Mouse (Mus musculus) stomach, embryonic 14.5 days (tissue): ENCODE results near the gene Ccdc159. TPM values are rescaled to one million over a fixed set of nuclear protein-coding genes. Genes with fewer than 3 reads are reported as not detected.

Experiments
- ATAC-seq: fragments of 200-750 bp; cut with Nextera tagmentation; 2 replicates; pipeline ENCODE4 v1.8.0; 2017; ENCODE audit warnings: low read depth, moderate TSS enrichment; ENCODE audit not compliant: insufficient number of reproducible peaks, insufficient read depth, low FRiP score
- H3K27ac ChIP-seq: fragments of 300-500 bp; sonication (generic); 2 replicates; pipeline ENCODE4 v1.5.1; 2014; ENCODE audit warnings: mild to moderate bottlenecking, low read length, moderate library complexity, mixed read lengths
- H3K27me3 ChIP-seq: fragments of 300-500 bp; sonication (generic); 2 replicates; pipeline ENCODE4 v1.6.1; 2014; ENCODE audit warnings: low read length, control low read depth, mixed read lengths; ENCODE audit not compliant: control insufficient read depth, insufficient read depth
- H3K36me3 ChIP-seq: fragments of 300-500 bp; sonication (generic); 2 replicates; pipeline ENCODE4 v1.6.1; 2014; ENCODE audit warnings: mild to moderate bottlenecking, control low read depth, low read length, moderate library complexity, mixed read lengths; ENCODE audit not compliant: control insufficient read depth, insufficient read depth
- H3K4me1 ChIP-seq: fragments of 300-500 bp; sonication (generic); 2 replicates; pipeline ENCODE4 v1.6.1; 2014; ENCODE audit warnings: low read length, control low read depth, mixed read lengths; ENCODE audit not compliant: control insufficient read depth, insufficient read depth
- H3K4me2 ChIP-seq: fragments of 300-500 bp; sonication (generic); replicated peaks from 2 replicates; pipeline ENCODE4 v1.6.1; 2014; ENCODE audit warnings: low read depth, low read length, control low read depth
- H3K4me3 ChIP-seq: fragments of 300-500 bp; sonication (generic); 2 replicates; pipeline ENCODE4 v1.5.1; 2014; ENCODE audit warnings: low read depth, low read length, control low read depth
- H3K9ac ChIP-seq: fragments of 300-500 bp; sonication (generic); replicated peaks from 2 replicates; pipeline ENCODE4 v1.6.1; 2014; ENCODE audit warnings: low read depth, mild to moderate bottlenecking, control low read depth, low read length, moderate library complexity, mixed read lengths
- H3K9me3 ChIP-seq: fragments of 300-500 bp; sonication (generic); 2 replicates; pipeline ENCODE4 v1.6.1; 2016; ENCODE audit warnings: low read depth, low read length, control low read depth; ENCODE audit not compliant: control insufficient read depth
- WGBS: fragments of 180-500 bp; shearing (Covaris S2); extraction: QIAGEN DNeasy Blood & Tissue Kit; methylation state at CpG from one replicate; pipeline ENCODE4 v1.1.7; 2014; 5-methylcytosine and 5-hydroxymethylcytosine counted together
- polyA plus RNA-seq: library from polyadenylated mRNA; unstranded; fragments of >200 nt; fragmentation: Nextera tagmentation; extraction: Ambion mirVana; gene quantifications from 2 replicates; pipeline ENCODE4 v1.2.1, GENCODE M21; 2014

Ccdc159 gene
- polyA plus RNA-seq, 1 experiment from 2014 or later: 6.3 TPM

GRCm38 (mm10) chr9:21938234-21938855, 11.1 kb downstream of the Ccdc159 start:
- H3K36me3 ChIP-seq: no peaks in the 10 kb centered on the region
- H3K9ac ChIP-seq: no peak overlapping the region
- no peaks in the 10 kb centered on the region for H3K4me1 ChIP-seq
- no peak overlapping the region for H3K4me3 ChIP-seq
- no peak overlapping the region for H3K27ac ChIP-seq
- ATAC-seq: no peak
- WGBS: 79% methylated on average over 4 of the region's 4 CpGs
- H3K27me3 ChIP-seq: no peaks in the 10 kb centered on the region
- no peaks in the 10 kb centered on the region for H3K9me3 ChIP-seq
- no peak overlapping the region for H3K4me2 ChIP-seq

DNA sequence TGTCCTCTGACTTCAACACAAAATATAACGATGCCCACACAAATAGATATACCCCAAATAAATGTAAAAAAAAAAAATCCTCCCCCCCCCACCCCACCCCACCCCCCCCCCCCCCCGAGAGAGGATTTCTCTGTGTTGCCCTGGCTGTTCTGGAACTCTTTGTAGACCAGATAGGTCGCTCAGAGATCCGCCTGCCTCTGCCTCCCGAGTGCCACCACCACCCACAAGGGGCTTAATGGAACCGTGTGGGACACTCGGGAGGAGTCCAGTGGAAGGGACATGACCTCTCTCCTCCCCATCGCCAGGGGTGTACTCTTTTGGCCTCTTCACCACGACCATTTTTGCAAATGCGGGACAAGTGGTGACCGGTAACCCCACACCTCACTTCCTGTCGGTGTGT, 15.8 kb downstream of the Ccdc159 start:
- Histone ChIP-seq H3K4me3 (no peak overlapping the region), H3K9me3 (no peaks in the 10 kb centered on the region), H3K27ac (no peak overlapping the region), H3K4me1 (no peaks in the 10 kb centered on the region; the same call in 1 of the 2 replicates), H3K9ac (no peak overlapping the region), H3K27me3 (no peaks in the 10 kb centered on the region), H3K36me3 (no peaks in the 10 kb centered on the region), H3K4me2 (no peak overlapping the region)
- ATAC-seq: no peak
- WGBS: 73% methylated on average over 11 of the region's 12 CpGs

GRCm38 (mm10) chr9:21943638-21944037, 16.4 kb downstream of the Ccdc159 start:
- no peak overlapping the region for H3K4me3 ChIP-seq
- 48% methylated on average over 12 of the region's 12 CpGs for whole genome bisulfite sequencing
- no peak overlapping the region for H3K4me2 ChIP-seq
- no peak for ATAC-seq
- H3K4me1 ChIP-seq: no peaks in the 10 kb centered on the region; the same call in 1 of the 2 replicates
- no peaks in the 10 kb centered on the region for H3K27me3 ChIP-seq
- no peak overlapping the region for H3K9ac ChIP-seq
- H3K9me3 ChIP-seq: no peaks in the 10 kb centered on the region
- H3K36me3 ChIP-seq: no peaks in the 10 kb centered on the region
- H3K27ac ChIP-seq: no peak overlapping the region

DNA sequence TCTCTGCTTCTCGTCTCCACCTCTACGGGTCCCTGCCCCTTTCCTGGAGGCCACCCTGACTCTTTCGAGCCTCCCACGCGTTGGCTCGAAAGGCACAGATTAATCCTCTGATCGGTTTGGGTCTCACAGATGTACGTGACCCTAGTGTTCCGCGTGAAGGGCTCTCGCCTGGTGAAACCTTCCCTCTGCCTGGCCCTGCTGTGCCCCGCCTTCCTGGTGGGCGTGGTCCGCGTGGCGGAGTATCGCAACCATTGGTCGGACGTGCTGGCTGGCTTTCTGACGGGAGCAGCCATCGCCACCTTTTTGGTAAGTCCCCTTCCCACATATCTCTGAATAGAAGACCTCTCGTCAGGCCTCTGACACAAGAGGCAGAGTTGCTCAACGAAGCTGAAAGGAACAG, 17.0 kb downstream of the Ccdc159 start:
- Histone ChIP-seq H3K9ac (no peak overlapping the region), H3K36me3 (no peaks in the 10 kb centered on the region), H3K4me3 (no peak overlapping the region), H3K9me3 (no peaks in the 10 kb centered on the region), H3K4me1 (no peaks in the 10 kb centered on the region; the same call in 1 of the 2 replicates), H3K27me3 (no peaks in the 10 kb centered on the region), H3K27ac (no peak overlapping the region), H3K4me2 (no peak overlapping the region)
- peak; percentile 33; the same call in 1 of the 2 replicates for ATAC-seq
- 17% methylated on average over 23 of the region's 23 CpGs for WGBS

DNA sequence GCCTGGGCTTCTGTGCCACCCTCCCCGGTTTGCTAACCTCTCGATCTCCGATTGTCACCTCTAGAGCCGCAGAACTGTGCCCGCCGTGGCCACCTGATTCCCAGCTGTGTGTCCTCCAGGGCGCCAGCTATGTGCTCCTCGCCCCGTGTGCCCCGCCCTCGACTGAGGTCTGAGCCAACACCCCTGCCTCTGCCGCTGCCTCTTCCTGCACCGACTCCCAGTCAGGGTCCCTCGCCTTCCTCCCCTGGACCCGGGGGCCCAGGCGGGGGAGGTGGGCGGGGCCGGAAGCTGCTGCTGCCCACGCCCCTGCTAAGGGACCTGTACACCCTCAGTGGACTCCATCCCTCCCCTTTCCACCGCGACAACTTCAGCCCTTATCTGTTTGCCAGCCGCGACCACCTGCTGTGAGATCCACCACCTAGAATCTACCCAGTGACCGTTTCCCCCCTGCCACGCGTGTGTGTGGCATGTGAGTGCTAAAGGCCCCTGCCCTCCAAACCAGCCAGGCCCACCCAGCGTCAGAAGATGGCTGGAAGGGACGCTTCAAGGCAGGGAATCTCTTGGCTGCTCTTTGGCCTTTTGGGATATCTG, 20.4 kb downstream of the Ccdc159 start:
- Histone ChIP-seq H3K4me1 (no peaks in the 10 kb centered on the region; the same call in 1 of the 2 replicates), H3K36me3 (no peaks in the 10 kb centered on the region), H3K9ac (no peak overlapping the region), H3K27ac (no peak overlapping the region), H3K27me3 (no peaks in the 10 kb centered on the region), H3K4me2 (no peak overlapping the region; the same call in 1 of the 2 replicates), H3K9me3 (no peaks in the 10 kb centered on the region), H3K4me3 (no peak overlapping the region)
- no peak; the same call in 1 of the 2 replicates for ATAC-seq
- 6% methylated on average over 28 of the region's 28 CpGs for WGBS

GRCm38 (mm10) chr9:21948146-21948545, 20.9 kb downstream of the Ccdc159 start:
- no peak overlapping the region for H3K9ac ChIP-seq
- no peaks in the 10 kb centered on the region for H3K36me3 ChIP-seq
- no peaks in the 10 kb centered on the region for H3K27me3 ChIP-seq
- H3K4me1 ChIP-seq: no peaks in the 10 kb centered on the region; the same call in 1 of the 2 replicates
- WGBS: 52% methylated on average over 8 of the region's 8 CpGs
- H3K4me2 ChIP-seq: no peak overlapping the region
- no peak for ATAC-seq
- no peak overlapping the region for H3K4me3 ChIP-seq
- H3K27ac ChIP-seq: no peak overlapping the region
- H3K9me3 ChIP-seq: no peaks in the 10 kb centered on the region

GRCm38 (mm10) chr9:21948790-21949189, 21.5 kb downstream of the Ccdc159 start:
- no peaks in the 10 kb centered on the region for H3K9me3 ChIP-seq
- WGBS: 61% methylated on average over 6 of the region's 6 CpGs
- H3K36me3 ChIP-seq: no peaks in the 10 kb centered on the region
- ATAC-seq: no peak
- no peak overlapping the region for H3K27ac ChIP-seq
- H3K9ac ChIP-seq: no peak overlapping the region
- H3K4me1 ChIP-seq: no peaks in the 10 kb centered on the region; the same call in 1 of the 2 replicates
- H3K4me3 ChIP-seq: no peak overlapping the region
- H3K4me2 ChIP-seq: no peak overlapping the region
- H3K27me3 ChIP-seq: no peaks in the 10 kb centered on the region

GRCm38 (mm10) chr9:21950322-21950721, 23.1 kb downstream of the Ccdc159 start:
- Histone ChIP-seq H3K36me3 (no peaks in the 10 kb centered on the region), H3K9me3 (no peaks in the 10 kb centered on the region)
- WGBS: 11% methylated on average over 11 of the region's 11 CpGs

More at GRCm38 (mm10) chr9:21950322-21950721, 23.1 kb downstream of the Ccdc159 start:
- no peak for ATAC-seq
- Histone ChIP-seq H3K27me3 (no peaks in the 10 kb centered on the region), H3K27ac (no peak overlapping the region), H3K4me1 (no peaks in the 10 kb centered on the region; the same call in 1 of the 2 replicates), H3K9ac (no peak overlapping the region), H3K4me2 (no peak overlapping the region), H3K4me3 (no peak overlapping the region)
